Mouse (Mus musculus) adrenal gland, postnatal 14 days (tissue): ENCODE data around the gene Rtn4. TPM values are rescaled to one million over a fixed set of nuclear protein-coding genes. Genes with fewer than 3 reads are reported as not detected.

Experiments
- DNase-seq: peaks from one replicate; pipeline ENCODE4 v3.0.0; 2021; ENCODE audit warnings: mixed read lengths
- total RNA-seq: library from RNA; stranded (reverse); gene quantifications from 2 replicates; pipeline ENCODE4 v1.2.3, GENCODE M21; 2021

Gene Rtn4
- total RNA-seq, 1 experiment from 2014 or later, result 304 TPM

DNA sequence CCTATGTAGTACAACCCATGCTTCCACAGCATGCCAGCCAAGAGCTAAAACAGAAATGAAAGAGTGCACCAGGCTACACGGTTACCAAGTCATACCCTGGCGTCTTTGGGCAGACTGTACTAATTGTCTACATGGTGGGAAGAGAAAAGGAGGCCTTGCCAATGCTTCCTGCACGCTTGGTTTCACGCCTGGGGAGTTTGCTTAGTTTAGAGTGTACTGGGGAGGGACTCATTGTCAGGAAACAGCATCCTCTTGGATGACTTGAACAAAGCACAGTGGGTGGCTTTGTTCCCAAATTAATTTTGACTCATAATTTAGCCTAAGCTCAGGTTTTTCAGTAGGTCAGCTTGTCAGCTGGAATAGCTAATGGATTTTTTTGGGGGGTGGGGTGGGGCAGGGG lies 72.3 kb downstream of the Rtn4 start:
- DNase-seq, result no peak

DNA sequence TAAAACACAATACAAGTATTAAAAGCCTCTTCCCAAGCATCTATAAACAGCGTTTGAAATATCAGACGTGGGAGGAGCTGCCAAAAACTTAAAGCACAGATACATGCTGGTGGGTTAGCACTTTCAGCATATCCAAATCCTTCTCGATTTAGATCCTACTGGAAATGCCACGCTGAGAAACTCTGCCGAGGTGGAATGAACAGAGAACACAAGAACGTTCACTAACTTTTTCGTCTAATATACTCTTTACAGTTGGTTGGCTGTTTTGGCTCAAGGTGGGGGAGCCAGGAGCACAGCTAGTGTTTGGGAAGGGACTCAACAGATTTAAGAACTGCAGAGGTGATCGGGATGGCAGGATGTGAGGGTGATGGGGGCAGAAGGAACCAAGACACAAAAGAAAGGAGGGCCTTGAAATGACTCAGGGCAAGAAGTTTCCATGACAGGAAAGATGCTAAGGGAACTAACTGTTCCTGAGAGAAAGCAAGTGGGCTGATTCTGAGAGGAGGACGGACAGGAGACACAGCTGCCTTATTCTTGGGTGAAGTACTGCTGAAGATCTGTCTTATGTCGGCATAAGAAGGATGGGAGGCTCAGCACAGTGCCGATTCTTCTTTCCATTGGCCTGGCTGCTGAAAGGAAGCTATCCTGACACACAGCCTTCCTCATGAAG lies 73.7 kb downstream of the Rtn4 start:
- DNase-seq, result no peak

DNA sequence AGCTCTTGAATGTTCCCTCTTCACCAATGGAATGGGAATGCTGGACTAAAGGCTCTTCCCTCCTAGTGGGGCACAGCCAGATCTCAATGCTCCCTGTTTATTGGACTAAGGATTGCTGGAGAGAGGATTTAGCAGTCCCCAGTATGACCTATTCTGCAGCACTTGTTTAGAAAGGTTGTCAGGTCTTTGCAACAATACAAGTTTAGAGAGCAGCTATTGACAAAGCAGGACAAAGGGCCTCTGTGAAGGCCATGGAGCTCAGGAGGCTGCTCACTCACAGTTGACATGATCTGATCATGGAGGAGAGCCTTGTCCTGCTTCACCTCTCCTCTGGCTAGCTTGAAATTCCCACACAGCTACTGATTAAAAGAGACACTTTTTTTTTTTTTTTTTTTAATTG lies 75.8 kb downstream of the Rtn4 start:
- DNase-seq, result no peak

DNA sequence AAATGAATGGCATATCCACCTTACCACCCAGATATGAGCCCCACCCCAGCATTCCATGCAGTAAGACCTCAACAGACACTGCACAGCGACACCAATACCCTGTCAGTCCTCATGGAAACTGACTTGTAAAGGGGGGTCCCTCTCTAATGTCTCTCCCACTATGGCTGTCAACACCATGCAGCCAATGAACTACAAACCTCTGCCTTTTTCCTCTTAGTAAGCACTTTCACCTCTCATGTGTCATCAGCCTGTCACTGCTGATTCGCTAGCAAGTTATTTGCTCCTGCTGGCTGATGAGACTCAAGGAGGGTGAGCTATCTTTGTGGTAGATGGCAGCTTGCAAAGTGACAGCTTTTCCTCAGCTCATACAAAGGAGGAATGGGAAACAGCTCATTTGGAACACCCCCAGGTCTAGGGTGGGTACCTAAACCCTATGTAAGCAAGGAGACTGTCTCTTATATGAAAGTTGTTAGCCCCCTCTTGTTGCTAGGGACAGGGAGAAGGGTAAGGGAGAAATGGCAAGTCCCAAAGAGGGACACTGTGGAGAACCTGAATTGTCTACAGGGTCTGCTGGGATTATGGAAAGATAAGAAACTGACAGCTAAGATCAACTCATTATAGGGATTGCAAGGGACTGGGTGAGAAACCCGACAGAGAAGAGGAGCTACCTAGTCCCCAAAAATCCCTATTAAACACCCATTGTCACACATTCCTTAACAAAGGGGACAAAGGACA lies 78.1 kb downstream of the Rtn4 start:
- no peak for DNase-seq

DNA sequence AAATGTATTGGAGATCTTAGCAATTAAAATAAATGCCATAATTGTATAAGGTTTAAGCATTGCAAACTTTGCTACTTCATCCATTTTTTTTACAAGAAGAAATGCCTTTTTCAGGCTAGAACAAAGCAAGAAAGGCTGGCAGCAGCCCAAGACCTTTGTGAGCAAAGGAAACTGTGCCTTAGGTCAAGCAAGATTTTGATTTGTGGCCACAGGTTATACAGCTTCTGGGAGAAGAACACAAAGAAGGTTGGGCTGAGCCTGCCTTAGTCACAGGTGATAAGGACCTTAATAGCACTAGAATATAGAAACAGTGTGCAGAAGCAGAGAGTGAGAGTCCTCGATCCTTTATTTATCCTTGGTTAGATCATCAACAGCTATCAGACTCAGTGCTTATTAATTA lies 79.5 kb downstream of the Rtn4 start:
- DNase-seq, result peak; percentile 64

DNA sequence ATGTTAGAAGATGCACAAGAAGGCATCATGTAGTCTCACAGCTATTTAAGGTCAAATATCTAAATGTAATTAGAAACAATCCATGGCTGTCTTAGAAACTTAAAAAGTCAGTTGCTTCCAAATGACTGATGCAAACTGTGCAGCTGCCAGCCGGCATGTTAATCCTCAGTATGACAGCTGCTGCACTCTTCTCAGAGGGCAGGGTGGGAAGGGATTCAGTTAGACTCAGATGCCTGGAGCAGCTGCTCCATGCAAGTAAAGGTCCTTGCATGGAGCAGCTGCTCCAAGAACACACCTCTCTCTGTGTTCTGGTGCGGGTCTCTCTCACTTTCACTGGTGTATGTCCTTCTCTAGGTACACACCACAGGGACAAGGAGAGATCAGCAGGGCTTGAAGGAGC lies 81.5 kb downstream of the Rtn4 start:
- no peak for DNase-seq

DNA sequence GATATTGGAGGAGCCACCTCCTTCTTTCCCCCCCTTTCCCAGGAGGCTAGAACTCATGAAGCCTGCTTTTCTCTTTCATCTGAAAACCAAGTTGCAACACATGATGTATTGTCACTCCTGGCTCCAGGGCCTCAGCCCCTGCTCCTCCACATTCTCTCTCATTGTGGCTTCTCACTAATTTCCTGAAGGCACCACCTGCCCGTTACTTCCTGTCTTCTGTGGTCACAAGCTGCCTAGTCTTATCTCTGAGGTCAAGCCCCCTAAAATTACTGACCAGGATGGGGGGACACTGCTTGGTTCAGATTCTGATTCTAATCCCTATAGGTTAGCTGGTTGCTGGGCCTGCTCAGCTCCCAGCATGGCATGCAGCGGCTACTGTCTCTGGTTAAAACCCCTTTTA lies 82.0 kb downstream of the Rtn4 start:
- DNase-seq, result no peak

DNA sequence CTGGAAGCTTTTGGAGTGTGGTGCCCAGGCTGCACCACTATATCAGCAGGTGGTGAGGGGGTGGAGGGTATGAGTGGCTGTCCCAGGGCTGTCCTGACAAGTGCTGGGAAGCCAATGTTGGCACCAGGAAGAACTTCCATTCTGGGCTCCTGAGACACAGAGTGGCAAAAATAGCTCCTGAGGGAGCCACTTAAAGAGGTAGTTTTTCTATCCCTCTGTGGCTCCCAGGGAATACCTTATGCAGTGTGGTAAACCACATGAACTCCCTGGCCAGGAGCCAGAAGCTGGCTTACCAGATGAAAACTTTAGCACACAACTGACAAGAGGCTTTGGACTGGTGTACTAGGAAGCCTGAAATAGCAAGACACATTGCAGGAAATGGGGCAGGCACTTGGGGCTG lies 85.2 kb downstream of the Rtn4 start:
- peak; percentile 65 for DNase-seq

DNA sequence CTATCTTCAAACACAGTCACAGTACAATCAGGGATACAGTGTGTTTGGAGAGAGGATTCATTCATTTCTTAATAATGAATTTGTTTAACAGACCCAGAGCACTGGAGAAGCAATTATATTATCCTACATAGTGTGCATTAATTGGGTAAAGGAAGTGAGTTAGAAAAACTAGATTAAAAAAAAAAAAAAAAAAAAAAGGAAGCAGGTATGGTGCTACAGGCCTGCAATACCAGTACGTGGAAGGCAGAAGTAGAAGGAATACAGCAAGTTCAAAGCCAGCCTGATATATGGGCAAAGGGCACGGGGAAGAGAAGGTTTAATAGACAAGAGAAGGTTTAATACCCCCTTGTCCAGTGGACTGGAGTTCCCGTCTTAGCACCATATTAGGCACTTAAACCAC lies 86.2 kb downstream of the Rtn4 start:
- DNase-seq, result no peak

DNA sequence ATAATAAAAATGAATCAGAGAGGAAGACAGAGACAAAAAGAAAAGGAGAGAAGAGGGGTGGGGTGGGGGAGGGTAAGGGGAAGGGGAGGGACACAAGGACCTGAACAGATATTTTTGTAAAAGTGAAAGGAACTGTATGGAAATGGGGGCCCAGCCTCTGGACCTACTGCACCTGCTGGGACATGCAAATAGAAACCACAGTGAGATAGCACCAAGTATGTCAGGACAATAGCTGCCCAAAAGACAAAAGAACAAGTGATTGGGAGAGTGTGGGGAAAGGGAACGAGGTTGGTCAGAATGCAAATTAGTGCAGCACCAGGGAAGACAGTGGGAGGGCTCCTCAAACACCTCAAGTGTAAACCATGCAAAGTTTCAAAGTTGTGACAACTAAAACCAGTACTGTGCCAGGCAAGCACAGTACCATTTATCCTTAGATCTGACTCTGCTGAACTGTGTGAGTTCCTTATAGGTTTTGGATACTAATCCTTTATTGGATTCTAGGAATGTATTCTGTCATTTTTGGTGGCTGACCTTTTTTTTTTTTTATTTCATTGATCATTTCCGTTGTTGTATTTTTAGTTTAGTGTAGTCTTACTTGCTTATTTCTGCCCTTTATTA lies 86.8 kb downstream of the Rtn4 start:
- no peak for DNase-seq

DNA sequence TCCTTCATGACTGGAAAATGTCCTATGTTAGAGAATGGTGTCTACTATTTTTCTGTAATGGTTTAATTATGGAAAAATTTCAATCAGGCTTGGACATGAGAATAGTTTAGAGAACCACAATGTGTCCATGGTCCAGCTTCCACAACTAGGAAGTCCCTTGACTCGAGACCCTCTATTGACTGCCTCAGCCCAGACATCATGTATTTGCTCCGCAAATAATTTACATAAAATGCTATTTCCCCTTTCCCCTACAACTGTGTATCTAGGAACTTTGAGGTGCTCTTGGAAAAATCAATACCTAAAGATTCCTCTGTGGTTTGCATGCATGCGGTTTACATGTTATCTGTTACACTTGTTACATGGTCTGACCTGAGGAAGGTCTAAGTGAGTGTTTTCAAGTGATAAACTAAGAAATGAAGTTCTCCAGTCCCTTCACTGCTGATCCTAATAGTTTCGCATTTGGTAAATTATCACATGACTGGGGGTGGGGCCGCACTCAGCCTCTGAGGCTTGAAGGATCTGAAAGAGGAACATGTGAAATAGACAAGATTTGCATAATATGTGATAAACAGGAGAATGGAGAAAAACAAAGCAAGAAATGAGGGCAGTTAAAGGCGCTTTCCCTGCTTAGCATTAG lies 94.0 kb downstream of the Rtn4 start:
- peak; percentile 13 for DNase-seq

DNA sequence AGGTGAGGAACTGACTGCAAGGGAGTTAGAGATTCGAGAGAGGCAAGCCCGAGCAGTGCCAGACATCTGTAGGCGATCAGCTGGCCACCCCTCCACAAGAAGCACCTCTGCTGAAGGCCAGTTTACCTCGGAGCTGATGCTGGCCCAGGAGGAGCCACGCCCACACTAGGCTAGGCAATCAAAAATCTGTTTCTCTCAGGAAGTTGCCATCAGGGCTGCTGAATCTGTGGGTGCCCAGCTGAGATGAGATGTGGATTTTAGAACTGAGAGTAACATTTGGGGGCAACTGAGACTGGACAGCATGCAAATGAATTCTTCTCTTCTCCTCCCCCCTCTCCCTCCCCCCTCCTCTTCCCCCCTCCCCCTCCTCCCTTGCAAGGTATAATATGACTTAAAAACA lies 94.7 kb downstream of the Rtn4 start:
- DNase-seq, result no peak

DNA sequence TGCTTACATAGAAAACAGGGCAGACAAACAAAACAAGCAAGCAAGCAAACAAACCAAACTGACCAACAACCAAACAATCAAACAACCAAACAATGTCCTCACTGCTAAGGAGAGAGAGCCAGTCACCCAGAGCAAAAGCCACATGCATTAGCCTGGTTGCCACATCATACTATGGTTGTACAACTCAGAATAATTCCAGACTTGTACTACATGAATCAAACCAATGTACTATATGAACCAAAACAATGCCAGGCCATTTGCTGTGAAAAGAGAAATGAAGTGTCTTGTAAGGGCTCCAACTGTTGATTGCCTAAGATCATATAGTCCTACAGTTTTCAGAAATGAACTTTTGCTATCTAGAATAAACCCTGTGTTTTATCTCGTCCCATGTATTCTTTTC lies 95.8 kb downstream of the Rtn4 start:
- DNase-seq, result no peak

DNA sequence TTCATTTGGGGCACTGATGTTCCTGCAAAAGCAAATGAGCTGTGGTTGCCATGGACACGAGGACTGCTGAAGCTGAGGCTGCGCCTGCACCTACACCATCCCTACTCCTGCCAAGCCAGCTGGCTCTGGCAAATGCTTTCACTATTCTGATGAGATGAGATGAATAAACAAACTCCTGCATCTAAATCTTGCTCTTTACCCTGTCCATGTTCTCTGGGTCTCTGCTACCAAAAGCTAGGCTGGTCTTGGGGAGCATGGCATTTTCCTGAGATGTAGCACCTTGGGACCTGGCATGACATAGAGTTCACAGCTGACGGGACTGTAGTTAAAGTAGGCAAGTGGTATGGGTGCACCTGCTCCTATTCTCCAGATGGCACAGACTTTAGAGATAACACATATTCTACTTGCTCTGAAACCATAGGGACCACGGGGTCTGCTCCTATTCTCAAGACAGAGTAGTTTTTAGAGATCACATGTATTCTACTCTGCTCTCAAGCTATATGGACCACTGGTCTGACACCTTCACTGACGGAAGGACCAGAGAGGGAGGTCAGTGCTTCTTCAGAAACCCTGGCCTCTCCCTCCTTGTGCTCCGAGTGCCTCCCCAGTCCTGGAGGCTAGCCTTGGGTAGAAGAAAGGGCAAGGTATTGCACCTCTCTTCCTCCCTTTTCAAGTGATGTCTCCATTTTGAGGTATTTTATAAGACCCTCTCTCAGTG lies 96.3 kb downstream of the Rtn4 start:
- DNase-seq, result peak; percentile 24

DNA sequence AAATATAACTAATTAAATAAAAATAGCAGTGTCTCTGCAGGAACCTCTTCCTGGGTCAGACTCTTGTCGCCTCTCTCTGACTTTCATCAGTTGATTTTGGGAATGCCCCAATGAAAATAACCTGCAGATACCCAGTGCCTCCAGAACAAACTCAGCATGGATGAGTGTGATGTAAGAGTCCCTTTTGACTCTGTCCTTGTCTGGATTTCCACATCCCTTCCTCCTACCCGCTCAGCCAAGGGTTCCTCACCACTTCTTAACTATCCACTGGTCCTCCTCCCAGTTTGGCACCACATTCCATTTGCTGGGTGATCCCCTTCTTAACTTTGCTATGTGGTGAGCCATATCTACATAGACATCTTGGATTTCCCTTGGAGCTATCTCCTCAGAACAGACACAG lies 98.0 kb downstream of the Rtn4 start:
- no peak for DNase-seq

Other genes starting within 250 kb of the Rtn4 start
- gene Prorsd1, start 177.9 kb upstream of the Rtn4 start, total RNA-seq, result 22.1 and 23.1 TPM in 2 replicates
- 54.4 and 57.0 TPM in 2 replicates for gene Mtif2, start 166.5 kb upstream of the Rtn4 start, total RNA-seq
- gene Clhc1, start 145.0 kb upstream of the Rtn4 start, total RNA-seq, result 0.26 and 0.30 TPM in 2 replicates
- gene Rps27a, start 144.8 kb upstream of the Rtn4 start, total RNA-seq, result 758 and 928 TPM in 2 replicates
- gene 4931440F15Rik, start 132.7 kb downstream of the Rtn4 start, total RNA-seq, result 0.53 and 0.56 TPM in 2 replicates